Mouse (Mus musculus): ENCODE data around the gene Plac1.

DNA sequence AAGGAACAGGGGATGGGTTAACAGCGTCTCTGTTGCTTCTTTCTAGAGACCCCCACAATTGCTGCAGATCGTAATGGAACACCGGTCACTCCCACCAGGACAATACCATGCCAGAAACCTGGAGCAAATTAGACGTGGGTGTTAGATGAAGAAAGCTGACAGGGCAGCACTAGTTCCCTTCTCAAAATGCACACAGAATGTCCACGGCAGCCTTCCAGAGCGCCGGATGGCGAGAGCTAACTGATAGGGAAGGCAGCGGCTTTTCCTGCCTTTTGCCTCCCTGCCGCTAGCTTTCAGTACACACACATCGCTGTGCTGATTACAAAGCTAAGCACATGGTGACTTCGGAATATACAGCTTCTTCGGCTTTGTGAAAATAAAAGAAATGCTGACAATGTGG lies 7.9 kb downstream of the Plac1 start:
- TF ChIP-seq EP300 (IDR thresholded peaks at IDR 0.05; ENCODE audit: low read depth): no peak
- TF ChIP-seq CTCF (IDR thresholded peaks at IDR 0.05; ENCODE audit: low read depth): no peak

All from heart, postnatal 0 days (tissue).